Mouse (Mus musculus): ENCODE data around the gene Hcn1. TPM values are rescaled to one million over a fixed set of nuclear protein-coding genes. Genes with fewer than 3 reads are reported as not detected.

The Hcn1 gene
- polyA plus RNA-seq, 2 experiments: 0.06 to 0.21 TPM

DNA sequence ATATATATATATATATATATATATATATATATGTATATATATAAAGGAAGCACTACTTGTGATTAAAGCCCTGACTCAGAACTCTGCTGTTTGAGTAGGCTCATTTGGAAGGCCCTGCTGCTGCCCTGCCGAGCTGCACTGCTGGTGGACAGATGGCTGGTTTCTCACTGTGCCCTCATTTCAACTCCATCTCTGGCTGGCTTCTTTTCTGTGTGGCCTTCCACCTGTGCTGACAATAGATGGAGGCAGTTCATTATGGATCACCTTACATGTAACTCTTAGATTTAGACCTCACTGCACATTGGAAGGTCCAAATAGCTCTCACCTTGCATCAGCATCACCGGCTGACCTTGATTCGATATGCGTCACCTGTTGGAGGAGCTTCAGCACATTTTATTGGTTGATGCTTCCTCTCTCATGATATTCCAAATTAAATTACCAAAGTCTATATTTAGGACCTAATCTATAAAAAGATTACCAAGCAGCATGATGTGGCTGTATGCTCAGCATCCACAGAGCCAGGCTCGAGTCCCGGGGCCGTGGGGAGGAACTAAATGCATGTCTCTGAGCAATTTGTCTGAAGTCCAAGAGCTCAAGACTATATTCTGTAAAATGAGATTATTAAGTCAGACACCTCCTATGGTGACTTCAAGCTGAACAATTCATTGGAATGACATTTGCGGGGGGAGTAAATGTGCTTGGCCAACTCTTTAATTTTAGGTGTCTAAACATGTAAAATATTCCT, 338.6 kb downstream of the Hcn1 start:
- Histone ChIP-seq H3K4me3 (replicated peaks; ENCODE audit: low read length) (no peak overlapping the region), H3K9ac (ENCODE audit: low read depth, low read length, severe bottlenecking) (no peak overlapping the region), H3K36me3 (ENCODE audit: control insufficient read depth, insufficient read depth, low read length) (no peaks in the 10 kb centered on the region), H3K4me2 (replicated peaks; ENCODE audit: low read depth, low read length, severe bottlenecking) (no peak overlapping the region), H3K9me3 (ENCODE audit: control insufficient read depth, low read length) (no peaks in the 10 kb centered on the region), H3K27me3 (ENCODE audit: control insufficient read depth, insufficient read depth, low read length) (no peaks in the 10 kb centered on the region), H3K27ac (replicated peaks; ENCODE audit: low read depth, low read length) (no peak overlapping the region), H3K4me1 (ENCODE audit: control insufficient read depth, insufficient read depth, low read length) (no peaks in the 10 kb centered on the region)
- no peak for DNase-seq (ENCODE audit: low spot score)
- ATAC-seq (ENCODE audit: low FRiP score, low read depth): no peak
- TF ChIP-seq POLR2A (IDR thresholded peaks at IDR 0.05; ENCODE audit: borderline replicate concordance, extremely low read depth, insufficient read depth, insufficient read length): no peak
- WGBS: 86% methylated on average over 8 of the region's 8 CpGs

DNA sequence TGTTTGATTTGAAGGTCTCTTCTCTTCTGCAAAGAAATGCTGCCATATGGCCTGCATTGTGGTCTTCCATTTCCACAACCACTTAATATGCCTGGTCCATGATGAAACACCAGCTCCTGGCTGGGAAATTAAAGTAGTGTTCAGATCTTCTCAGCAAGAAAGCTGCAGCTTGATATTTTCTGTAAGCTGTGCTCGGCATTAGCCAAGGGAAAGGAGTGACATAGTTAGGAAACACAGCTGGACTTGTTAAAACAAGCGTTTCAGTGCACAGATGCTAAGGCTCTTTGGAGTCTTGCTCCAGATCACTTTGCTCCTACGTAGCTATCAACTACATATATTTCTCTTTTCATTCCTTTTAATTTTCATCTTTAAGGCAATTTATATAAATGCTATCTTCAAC, 344.7 kb downstream of the Hcn1 start:
- Histone ChIP-seq H3K4me3 (replicated peaks; ENCODE audit: low read length) (no peak overlapping the region), H3K36me3 (ENCODE audit: control insufficient read depth, insufficient read depth, low read length) (no peaks in the 10 kb centered on the region), H3K27ac (replicated peaks; ENCODE audit: low read depth, low read length) (no peak overlapping the region), H3K9me3 (ENCODE audit: control insufficient read depth, low read length) (no peaks in the 10 kb centered on the region), H3K4me2 (replicated peaks; ENCODE audit: low read depth, low read length, severe bottlenecking) (no peak overlapping the region), H3K9ac (ENCODE audit: low read depth, low read length, severe bottlenecking) (no peak overlapping the region), H3K4me1 (ENCODE audit: control insufficient read depth, insufficient read depth, low read length) (no peaks in the 10 kb centered on the region), H3K27me3 (ENCODE audit: control insufficient read depth, insufficient read depth, low read length) (no peaks in the 10 kb centered on the region)
- no peak for DNase-seq (ENCODE audit: low spot score)
- ATAC-seq (ENCODE audit: low FRiP score, low read depth): no peak; the same call in 1 of the 2 replicates
- TF ChIP-seq POLR2A (IDR thresholded peaks at IDR 0.05; ENCODE audit: borderline replicate concordance, extremely low read depth, insufficient read depth, insufficient read length): no peak
- WGBS: 43% methylated on average over 3 of the region's 3 CpGs

DNA sequence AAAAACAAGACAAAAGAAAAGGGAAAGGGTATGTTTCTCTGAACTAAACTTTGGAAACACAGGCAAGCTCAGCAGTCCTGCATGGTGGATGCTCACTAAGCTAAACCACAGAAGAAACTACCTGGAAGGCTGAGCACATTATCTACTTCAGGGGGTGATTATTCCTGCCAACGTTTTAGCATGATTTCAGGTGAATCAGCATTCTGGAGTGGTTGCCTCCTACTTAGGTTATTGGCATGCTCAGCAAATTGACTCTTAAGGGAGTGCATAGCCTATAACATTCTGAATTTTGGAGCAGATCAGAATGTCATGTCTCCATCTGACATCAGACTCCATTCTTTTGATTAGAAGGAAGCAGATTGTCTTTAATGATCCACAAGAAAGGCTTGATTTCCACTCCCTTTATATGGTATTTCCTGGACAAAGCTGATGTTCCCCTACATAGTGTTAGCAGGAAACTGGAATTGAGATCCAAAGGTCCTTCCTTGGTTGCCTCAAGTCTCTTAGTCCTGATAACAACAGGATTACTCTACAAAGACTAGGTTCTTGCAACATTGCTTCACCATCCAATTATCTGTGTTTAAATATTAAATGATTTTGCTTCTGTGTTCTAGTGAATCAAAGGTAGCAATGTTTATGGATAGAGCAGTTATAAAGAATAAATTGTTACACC, 345.7 kb downstream of the Hcn1 start:
- Histone ChIP-seq H3K9ac (ENCODE audit: low read depth, low read length, severe bottlenecking) (no peak overlapping the region), H3K27ac (replicated peaks; ENCODE audit: low read depth, low read length) (no peak overlapping the region), H3K27me3 (ENCODE audit: control insufficient read depth, insufficient read depth, low read length) (no peaks in the 10 kb centered on the region), H3K36me3 (ENCODE audit: control insufficient read depth, insufficient read depth, low read length) (no peaks in the 10 kb centered on the region), H3K9me3 (ENCODE audit: control insufficient read depth, low read length) (no peaks in the 10 kb centered on the region), H3K4me3 (replicated peaks; ENCODE audit: low read length) (no peak overlapping the region), H3K4me2 (replicated peaks; ENCODE audit: low read depth, low read length, severe bottlenecking) (no peak overlapping the region), H3K4me1 (ENCODE audit: control insufficient read depth, insufficient read depth, low read length) (no peaks in the 10 kb centered on the region)
- no peak for DNase-seq (ENCODE audit: low spot score)
- WGBS: 50% methylated on average over 1 of the region's 1 CpGs
- no peak for TF ChIP-seq POLR2A (IDR thresholded peaks at IDR 0.05; ENCODE audit: borderline replicate concordance, extremely low read depth, insufficient read depth, insufficient read length)
- ATAC-seq (ENCODE audit: low FRiP score, low read depth): no peak

DNA sequence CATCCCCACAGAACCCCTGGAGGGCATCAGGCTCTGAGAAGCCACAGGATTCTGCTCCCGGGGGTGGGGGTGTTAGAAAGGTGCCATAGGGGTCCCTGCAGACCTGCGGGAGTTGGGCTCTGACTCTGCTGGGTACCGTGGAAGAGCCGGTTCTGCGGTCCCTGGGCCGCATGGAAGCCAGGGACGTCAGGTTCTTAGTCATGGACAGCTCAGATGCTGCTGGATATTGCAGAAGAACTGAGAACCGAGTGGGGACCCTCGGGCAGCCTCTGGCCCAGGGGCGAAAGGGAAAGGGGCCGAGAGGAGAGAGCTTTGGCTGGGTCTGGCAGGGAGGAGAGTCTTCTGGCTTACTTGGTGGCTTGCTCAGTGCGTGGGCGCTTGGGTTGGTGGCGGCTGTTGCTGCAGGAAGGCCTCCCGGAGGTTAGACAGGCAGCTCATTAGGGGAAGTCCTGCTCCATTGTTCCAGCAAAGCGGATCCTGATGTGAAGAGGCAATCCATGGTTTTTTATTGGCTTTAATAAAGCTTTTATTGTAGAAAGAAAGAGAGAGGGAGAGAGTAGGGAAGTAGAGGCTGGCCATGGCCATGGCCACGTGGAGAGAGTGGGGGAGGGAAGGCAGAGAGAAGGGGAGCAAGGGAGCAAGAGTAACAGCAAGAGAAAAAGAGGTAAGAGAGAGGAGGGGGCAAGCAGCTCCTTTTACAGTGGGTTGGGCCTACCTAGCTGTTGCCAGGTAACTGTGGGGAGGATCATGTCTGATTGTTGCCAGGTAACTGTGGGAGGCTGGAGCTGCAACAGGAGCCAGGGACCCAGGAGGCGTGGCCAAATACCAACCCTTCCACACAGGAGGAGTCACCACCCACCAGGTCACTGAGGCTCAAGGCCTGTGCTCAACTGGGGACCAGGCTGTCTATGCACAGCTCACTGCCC, 356.6 kb downstream of the Hcn1 start:
- ATAC-seq (ENCODE audit: low FRiP score, low read depth): no peak
- no peak for TF ChIP-seq POLR2A (IDR thresholded peaks at IDR 0.05; ENCODE audit: borderline replicate concordance, extremely low read depth, insufficient read depth, insufficient read length)
- Histone ChIP-seq H3K27ac (replicated peaks; ENCODE audit: low read depth, low read length) (no peak overlapping the region), H3K9ac (ENCODE audit: low read depth, low read length, severe bottlenecking) (no peak overlapping the region), H3K9me3 (ENCODE audit: control insufficient read depth, low read length) (no peaks in the 10 kb centered on the region), H3K4me2 (replicated peaks; ENCODE audit: low read depth, low read length, severe bottlenecking) (0 out of 2 replicates have a peak overlapping the region, but pooled peaks have one; percentile 4), H3K36me3 (ENCODE audit: control insufficient read depth, insufficient read depth, low read length) (no peaks in the 10 kb centered on the region), H3K4me1 (ENCODE audit: control insufficient read depth, insufficient read depth, low read length) (peaks cover 2% of the 10 kb centered on the region; the same call in 1 of the 2 replicates), H3K4me3 (replicated peaks; ENCODE audit: low read length) (no peak overlapping the region), H3K27me3 (ENCODE audit: control insufficient read depth, insufficient read depth, low read length) (no peaks in the 10 kb centered on the region)
- no peak for DNase-seq (ENCODE audit: low spot score)
- 8% methylated on average over 18 of the region's 18 CpGs for WGBS

DNA sequence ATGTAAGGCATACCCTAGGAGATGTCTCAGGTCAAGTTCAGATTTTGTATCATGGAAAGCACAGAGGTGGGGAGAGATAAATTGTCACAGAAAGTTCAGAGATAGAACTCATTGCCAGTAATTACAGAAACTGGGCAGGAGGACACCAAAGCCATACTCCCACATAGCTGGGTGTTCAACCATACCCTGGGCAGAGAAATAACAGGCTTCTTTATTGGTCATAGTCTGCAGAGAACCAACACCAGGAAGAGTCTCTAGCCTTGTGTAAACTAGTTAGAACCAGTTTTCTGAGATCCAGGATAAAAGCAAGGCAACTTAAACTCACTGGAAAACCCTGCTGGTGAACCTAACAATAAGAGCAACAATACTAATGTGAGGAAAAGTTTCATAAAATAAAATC, 362.5 kb downstream of the Hcn1 start:
- Histone ChIP-seq H3K9me3 (ENCODE audit: control insufficient read depth, low read length) (no peaks in the 10 kb centered on the region), H3K27ac (replicated peaks; ENCODE audit: low read depth, low read length) (no peak overlapping the region), H3K36me3 (ENCODE audit: control insufficient read depth, insufficient read depth, low read length) (no peaks in the 10 kb centered on the region), H3K4me3 (replicated peaks; ENCODE audit: low read length) (no peak overlapping the region), H3K4me2 (replicated peaks; ENCODE audit: low read depth, low read length, severe bottlenecking) (no peak overlapping the region), H3K9ac (ENCODE audit: low read depth, low read length, severe bottlenecking) (no peak overlapping the region), H3K4me1 (ENCODE audit: control insufficient read depth, insufficient read depth, low read length) (no peaks in the 10 kb centered on the region), H3K27me3 (ENCODE audit: control insufficient read depth, insufficient read depth, low read length) (no peaks in the 10 kb centered on the region)
- ATAC-seq (ENCODE audit: low FRiP score, low read depth) (no peak), DNase-seq (ENCODE audit: low spot score) (no peak)
- TF ChIP-seq POLR2A (IDR thresholded peaks at IDR 0.05; ENCODE audit: borderline replicate concordance, extremely low read depth, insufficient read depth, insufficient read length): no peak

All from limb, embryonic 14.5 days (tissue).